Mouse (Mus musculus): ENCODE results near the gene Cacna2d4. TPM values are rescaled to one million over a fixed set of nuclear protein-coding genes. Genes with fewer than 3 reads are reported as not detected.
"Not testable (repeated sequence)": the region's sequence is repeated elsewhere in the genome, so short reads cannot be mapped to it uniquely, and the experiment has no call there.

The Cacna2d4 gene
- polyA plus RNA-seq, 1 experiment from 2014 or later, result 1.2 TPM

DNA sequence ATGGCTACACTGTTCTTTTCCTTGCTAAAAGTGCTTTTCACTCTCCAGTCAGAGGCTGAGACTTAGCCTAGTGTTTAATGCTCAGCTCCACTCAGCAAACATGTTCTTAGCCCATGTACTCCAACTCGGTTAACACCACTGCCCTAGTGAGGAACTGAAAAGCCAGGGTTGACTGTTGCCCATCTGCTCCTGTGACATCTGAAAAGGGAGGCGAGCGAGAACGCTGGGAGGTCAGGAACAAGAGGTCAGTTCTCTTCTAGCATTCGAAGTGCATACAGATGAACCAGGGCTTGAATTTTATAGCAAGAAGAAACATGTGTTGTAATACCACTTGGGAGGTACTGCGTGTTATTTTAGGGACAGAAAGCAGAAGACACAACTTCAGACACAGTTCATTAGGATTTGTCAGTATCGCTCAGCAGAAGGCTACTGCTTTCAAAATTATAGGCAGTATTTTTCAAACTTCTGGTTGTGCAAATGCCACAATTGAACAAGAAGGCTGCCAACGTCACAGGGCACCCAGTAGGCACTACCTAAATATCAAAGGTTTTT, 121.8 kb downstream of the Cacna2d4 start:
- no peak overlapping the region for H3K4me3 ChIP-seq (ENCODE audit: low read length)
- H3K27me3 ChIP-seq (replicated peaks; ENCODE audit: control insufficient read depth, insufficient read depth, low read length), result no peaks in the 10 kb centered on the region
- no peak overlapping the region for H3K4me2 ChIP-seq (ENCODE audit: low read length)
- no peak overlapping the region for H3K9ac ChIP-seq (ENCODE audit: low read depth, low read length)
- H3K36me3 ChIP-seq (ENCODE audit: control insufficient read depth, insufficient read depth, low read length), result peaks cover 15% of the 10 kb centered on the region
- ATAC-seq, result no peak
- no peak overlapping the region for H3K27ac ChIP-seq (ENCODE audit: low read depth, low read length)
- no peaks in the 10 kb centered on the region for H3K9me3 ChIP-seq (ENCODE audit: control insufficient read depth, low read length)
- H3K4me1 ChIP-seq (ENCODE audit: control insufficient read depth, insufficient read depth, low read depth, low read length), result no peaks in the 10 kb centered on the region
- WGBS, result 83% methylated on average over 8 of the region's 8 CpGs

GRCm38 (mm10) chr6:119360250-119360649, 123.9 kb downstream of the Cacna2d4 start:
- ATAC-seq; H3K4me3 ChIP-seq (ENCODE audit: low read length); H3K27ac ChIP-seq (ENCODE audit: low read depth, low read length); H3K27me3 ChIP-seq (replicated peaks; ENCODE audit: control insufficient read depth, insufficient read depth, low read length); H3K9me3 ChIP-seq (ENCODE audit: control insufficient read depth, low read length); H3K4me2 ChIP-seq (ENCODE audit: low read length); H3K9ac ChIP-seq (ENCODE audit: low read depth, low read length); H3K4me1 ChIP-seq (ENCODE audit: control insufficient read depth, insufficient read depth, low read depth, low read length): not testable (repeated sequence)
- 92% methylated on average over 6 of the region's 6 CpGs for WGBS
- peaks cover 17% of the 10 kb centered on the region for H3K36me3 ChIP-seq (ENCODE audit: control insufficient read depth, insufficient read depth, low read length)

- WGBS, result 91% methylated on average over 3 of the region's 3 CpGs
- H3K27ac ChIP-seq (ENCODE audit: low read depth, low read length), result no peak overlapping the region
- no peak overlapping the region for H3K4me3 ChIP-seq (ENCODE audit: low read length)
- H3K27me3 ChIP-seq (replicated peaks; ENCODE audit: control insufficient read depth, insufficient read depth, low read length), result no peaks in the 10 kb centered on the region
- H3K4me2 ChIP-seq (ENCODE audit: low read length), result no peak overlapping the region
- no peaks in the 10 kb centered on the region for H3K4me1 ChIP-seq (ENCODE audit: control insufficient read depth, insufficient read depth, low read depth, low read length)
- H3K9me3 ChIP-seq (ENCODE audit: control insufficient read depth, low read length), result no peaks in the 10 kb centered on the region
- peaks cover 18% of the 10 kb centered on the region for H3K36me3 ChIP-seq (ENCODE audit: control insufficient read depth, insufficient read depth, low read length)
- no peak overlapping the region for H3K9ac ChIP-seq (ENCODE audit: low read depth, low read length)
- ATAC-seq, result no peak
These were observed 124.8 kb downstream of the Cacna2d4 start for GRCm38 (mm10) chr6:119360925-119361702.

- WGBS, result 92% methylated on average over 5 of the region's 5 CpGs
- no peak for ATAC-seq
- Histone ChIP-seq H3K4me2 (ENCODE audit: low read length) (no peak overlapping the region), H3K36me3 (ENCODE audit: control insufficient read depth, insufficient read depth, low read length) (peaks cover 12% of the 10 kb centered on the region), H3K9ac (ENCODE audit: low read depth, low read length) (no peak overlapping the region), H3K27me3 (replicated peaks; ENCODE audit: control insufficient read depth, insufficient read depth, low read length) (no peaks in the 10 kb centered on the region), H3K4me1 (ENCODE audit: control insufficient read depth, insufficient read depth, low read depth, low read length) (no peaks in the 10 kb centered on the region), H3K27ac (ENCODE audit: low read depth, low read length) (no peak overlapping the region), H3K4me3 (ENCODE audit: low read length) (no peak overlapping the region), H3K9me3 (ENCODE audit: control insufficient read depth, low read length) (no peaks in the 10 kb centered on the region)
These were observed 127.3 kb downstream of the Cacna2d4 start for GRCm38 (mm10) chr6:119363593-119363992.

GRCm38 (mm10) chr6:119366800-119367199, 130.5 kb downstream of the Cacna2d4 start:
- H3K4me3 ChIP-seq (ENCODE audit: low read length); H3K27ac ChIP-seq (ENCODE audit: low read depth, low read length); H3K36me3 ChIP-seq (ENCODE audit: control insufficient read depth, insufficient read depth, low read length); H3K9ac ChIP-seq (ENCODE audit: low read depth, low read length); H3K4me1 ChIP-seq (ENCODE audit: control insufficient read depth, insufficient read depth, low read depth, low read length); H3K27me3 ChIP-seq (replicated peaks; ENCODE audit: control insufficient read depth, insufficient read depth, low read length); H3K9me3 ChIP-seq (ENCODE audit: control insufficient read depth, low read length); ATAC-seq; H3K4me2 ChIP-seq (ENCODE audit: low read length): not testable (repeated sequence)
- 93% methylated on average over 3 of the region's 4 CpGs for WGBS

- WGBS, result 88% methylated on average over 2 of the region's 2 CpGs
- Histone ChIP-seq H3K4me3 (ENCODE audit: low read length) (no peak overlapping the region), H3K27me3 (replicated peaks; ENCODE audit: control insufficient read depth, insufficient read depth, low read length) (no peaks in the 10 kb centered on the region), H3K36me3 (ENCODE audit: control insufficient read depth, insufficient read depth, low read length) (peaks cover 6% of the 10 kb centered on the region), H3K27ac (ENCODE audit: low read depth, low read length) (no peak overlapping the region), H3K4me1 (ENCODE audit: control insufficient read depth, insufficient read depth, low read depth, low read length) (no peaks in the 10 kb centered on the region), H3K9me3 (ENCODE audit: control insufficient read depth, low read length) (no peaks in the 10 kb centered on the region), H3K4me2 (ENCODE audit: low read length) (no peak overlapping the region), H3K9ac (ENCODE audit: low read depth, low read length) (no peak overlapping the region)
- no peak for ATAC-seq
These were observed 131.1 kb downstream of the Cacna2d4 start for GRCm38 (mm10) chr6:119367382-119367781.

GRCm38 (mm10) chr6:119371624-119372023, 135.3 kb downstream of the Cacna2d4 start:
- Histone ChIP-seq H3K9ac (ENCODE audit: low read depth, low read length) (no peak overlapping the region), H3K4me1 (ENCODE audit: control insufficient read depth, insufficient read depth, low read depth, low read length) (no peaks in the 10 kb centered on the region), H3K36me3 (ENCODE audit: control insufficient read depth, insufficient read depth, low read length) (no peaks in the 10 kb centered on the region), H3K9me3 (ENCODE audit: control insufficient read depth, low read length) (no peaks in the 10 kb centered on the region), H3K4me2 (ENCODE audit: low read length) (no peak overlapping the region), H3K27ac (ENCODE audit: low read depth, low read length) (no peak overlapping the region), H3K27me3 (replicated peaks; ENCODE audit: control insufficient read depth, insufficient read depth, low read length) (no peaks in the 10 kb centered on the region), H3K4me3 (ENCODE audit: low read length) (no peak overlapping the region)
- no peak for ATAC-seq

- Histone ChIP-seq H3K9ac (ENCODE audit: low read depth, low read length) (no peak overlapping the region), H3K9me3 (ENCODE audit: control insufficient read depth, low read length) (no peaks in the 10 kb centered on the region), H3K4me1 (ENCODE audit: control insufficient read depth, insufficient read depth, low read depth, low read length) (no peaks in the 10 kb centered on the region), H3K4me3 (ENCODE audit: low read length) (no peak overlapping the region), H3K36me3 (ENCODE audit: control insufficient read depth, insufficient read depth, low read length) (no peaks in the 10 kb centered on the region), H3K27me3 (replicated peaks; ENCODE audit: control insufficient read depth, insufficient read depth, low read length) (no peaks in the 10 kb centered on the region), H3K27ac (ENCODE audit: low read depth, low read length) (no peak overlapping the region), H3K4me2 (ENCODE audit: low read length) (no peak overlapping the region)
- no peak for ATAC-seq
- WGBS, result 91% methylated on average over 5 of the region's 5 CpGs
These were observed 135.9 kb downstream of the Cacna2d4 start for GRCm38 (mm10) chr6:119372237-119372636.

DNA sequence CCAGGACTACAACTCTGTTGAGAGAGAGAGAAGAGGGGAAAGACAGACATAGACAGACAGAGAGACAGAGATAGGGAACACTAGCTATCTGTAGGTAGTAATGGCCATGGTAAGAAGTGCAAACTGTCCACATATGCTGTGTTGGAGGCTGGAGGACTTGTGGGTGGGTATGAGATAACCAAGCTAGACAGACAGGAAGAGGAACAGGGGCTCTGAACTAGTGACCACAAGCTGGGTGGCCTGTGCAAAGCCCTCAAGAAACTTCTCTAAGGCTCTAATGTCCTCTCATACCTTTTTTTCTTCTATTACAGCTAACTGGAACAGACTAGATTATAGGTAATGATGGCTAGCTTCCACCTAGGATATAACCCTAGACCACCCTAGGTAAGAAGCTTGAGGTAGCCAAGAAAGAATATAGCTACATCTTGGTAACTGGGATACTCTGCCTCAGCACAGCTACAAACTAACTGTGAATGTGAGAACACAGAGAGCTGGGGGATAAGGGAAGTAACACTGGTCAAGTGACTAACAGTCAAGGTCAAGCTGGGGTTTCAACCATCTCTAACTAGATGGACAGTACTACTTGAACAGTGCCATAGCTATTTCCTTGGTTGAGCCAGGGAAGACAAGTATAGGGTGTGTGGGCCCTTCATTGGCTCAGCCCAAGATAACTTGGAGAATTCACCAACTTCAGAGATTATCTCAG, 136.8 kb downstream of the Cacna2d4 start:
- H3K9ac ChIP-seq (ENCODE audit: low read depth, low read length), result no peak overlapping the region
- no peaks in the 10 kb centered on the region for H3K9me3 ChIP-seq (ENCODE audit: control insufficient read depth, low read length)
- H3K4me1 ChIP-seq (ENCODE audit: control insufficient read depth, insufficient read depth, low read depth, low read length), result no peaks in the 10 kb centered on the region
- H3K4me2 ChIP-seq (ENCODE audit: low read length), result no peak overlapping the region
- H3K4me3 ChIP-seq (ENCODE audit: low read length), result no peak overlapping the region
- H3K27me3 ChIP-seq (replicated peaks; ENCODE audit: control insufficient read depth, insufficient read depth, low read length), result no peaks in the 10 kb centered on the region
- no peaks in the 10 kb centered on the region for H3K36me3 ChIP-seq (ENCODE audit: control insufficient read depth, insufficient read depth, low read length)
- no peak for ATAC-seq
- no peak overlapping the region for H3K27ac ChIP-seq (ENCODE audit: low read depth, low read length)

Measured in hindbrain, embryonic 16.5 days (tissue).